Mouse (Mus musculus) thymus, postnatal 25 days (tissue): Measurements from ENCODE around the gene Gnpnat1.

ENCODE experiments used
- DNase-seq: peaks from one replicate; pipeline ENCODE4 v3.0.0; 2022

Gene Gnpnat1

GRCm38 (mm10) chr14:45399836-45400235 lies 4.9 kb downstream of the Gnpnat1 start:
- no peak for DNase-seq

DNA sequence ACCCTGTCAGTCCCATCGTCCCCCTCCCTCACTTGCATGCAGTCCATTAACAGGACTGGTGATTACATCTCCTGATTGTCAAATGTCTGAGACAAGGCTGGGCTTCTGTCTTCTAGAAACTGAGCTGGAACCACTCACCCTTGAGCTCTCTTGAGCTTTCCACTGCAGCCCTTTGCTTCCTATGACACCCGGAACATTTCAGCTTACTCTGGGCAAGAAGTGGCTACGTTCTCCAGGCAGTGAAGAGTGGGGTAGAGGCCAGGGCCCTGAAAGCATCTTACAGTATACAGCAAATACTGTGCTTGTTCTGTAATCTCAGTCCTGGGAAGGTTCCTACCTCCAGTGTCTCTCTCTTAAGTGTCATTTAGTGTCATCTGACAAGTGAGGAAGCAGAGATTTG lies 15.5 kb downstream of the Gnpnat1 start:
- DNase-seq, result no peak

- peak; percentile 82 for DNase-seq
Observed at GRCm38 (mm10) chr14:45388345-45389181, 16.1 kb downstream of the Gnpnat1 start.

- DNase-seq, result no peak
Observed at GRCm38 (mm10) chr14:45387480-45387879, 17.2 kb downstream of the Gnpnat1 start.

- no peak for DNase-seq
Observed at GRCm38 (mm10) chr14:45385596-45385995, 19.1 kb downstream of the Gnpnat1 start.

GRCm38 (mm10) chr14:45382912-45383311 lies 21.8 kb downstream of the Gnpnat1 start:
- DNase-seq, result no peak

DNA sequence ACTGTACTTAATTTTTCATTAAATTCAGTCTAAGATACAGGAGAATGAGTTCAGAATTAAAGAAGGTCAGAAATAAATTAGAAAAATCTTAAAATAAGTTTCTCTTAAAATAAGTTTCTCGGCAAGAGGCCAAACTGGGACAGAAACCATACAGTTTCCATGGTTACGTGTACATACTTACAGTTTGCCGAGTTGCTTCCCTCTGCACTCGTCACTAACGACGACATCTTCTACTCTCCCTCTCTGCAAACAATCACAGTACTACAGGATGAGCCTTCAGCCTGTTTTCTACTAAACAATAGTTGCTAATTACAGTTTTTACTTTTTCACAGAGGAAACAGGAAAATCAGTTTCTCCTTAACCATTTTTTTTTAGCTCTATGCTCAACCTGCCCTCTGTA lies 24.0 kb downstream of the Gnpnat1 start:
- DNase-seq, result no peak

GRCm38 (mm10) chr14:45378771-45379170 lies 25.9 kb downstream of the Gnpnat1 start:
- no peak for DNase-seq

DNA sequence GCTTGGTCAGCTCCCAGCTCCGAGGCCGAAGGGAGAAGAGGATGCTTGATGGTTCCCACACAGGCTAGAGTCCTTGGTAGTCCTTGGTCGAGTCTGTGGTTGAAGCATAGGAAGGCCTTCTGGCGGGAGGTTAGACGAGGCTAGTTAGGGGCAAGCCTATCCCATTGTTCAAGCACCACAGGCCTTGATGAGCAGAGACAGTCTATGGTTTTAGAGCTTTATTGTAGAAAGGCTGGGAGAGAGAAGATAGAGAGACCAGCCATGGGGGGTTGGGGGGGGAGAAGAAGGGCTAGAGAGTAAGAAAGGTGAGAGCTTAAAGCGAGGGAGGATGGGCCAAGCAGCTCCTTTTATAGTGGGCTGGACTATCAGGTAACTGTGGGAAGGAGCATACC lies 39.5 kb downstream of the Gnpnat1 start:
- no peak for DNase-seq

DNA sequence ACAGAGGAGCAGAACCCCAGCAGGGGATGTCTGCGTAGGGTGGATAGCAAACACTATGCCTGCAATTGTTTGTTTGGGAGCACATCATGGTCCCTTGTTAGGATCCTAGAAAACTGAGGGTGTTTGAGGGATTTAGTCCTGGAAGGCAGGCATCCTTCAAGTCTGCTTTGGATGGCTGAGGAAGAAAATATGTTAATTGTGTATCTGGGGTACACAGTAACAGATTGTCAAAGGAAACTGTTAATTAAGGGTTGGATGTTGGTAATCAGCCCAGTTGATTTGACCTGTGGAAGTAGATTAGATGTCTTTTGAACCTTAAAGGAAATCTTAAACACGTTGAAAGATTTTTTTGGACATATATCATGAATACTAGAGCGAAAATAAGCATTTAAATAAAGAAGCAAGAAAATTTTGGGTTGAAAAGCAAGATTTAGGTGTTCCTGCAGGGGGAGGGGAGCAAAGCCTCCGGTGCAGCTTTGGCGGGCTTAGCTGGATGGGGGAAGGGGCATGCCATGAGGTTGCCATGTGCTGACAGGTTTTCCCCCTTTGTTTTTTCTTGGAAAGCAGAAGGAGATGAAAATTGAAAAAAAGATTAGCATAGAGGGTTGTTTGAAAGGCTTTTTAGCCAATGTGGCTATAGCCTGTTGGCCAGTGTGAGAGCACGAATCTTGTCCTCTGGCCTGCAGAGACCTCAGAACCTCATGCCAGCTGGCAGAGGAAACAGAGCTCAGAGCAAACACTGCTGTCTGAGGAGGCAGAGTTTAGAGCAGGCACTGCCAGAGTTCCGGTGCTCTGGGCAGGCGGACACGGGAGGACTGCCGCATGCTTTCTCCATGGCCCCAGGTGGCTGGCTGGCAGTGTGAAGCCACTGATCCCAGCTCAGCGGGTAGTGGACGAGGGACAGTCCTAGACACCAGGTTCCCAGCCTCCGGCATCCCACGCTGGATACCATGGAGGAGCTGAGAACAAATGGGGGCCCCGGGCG lies 40.2 kb downstream of the Gnpnat1 start:
- no peak for DNase-seq

GRCm38 (mm10) chr14:45350931-45351859 lies 53.5 kb downstream of the Gnpnat1 start, which contains the start of gene Styx:
Styx (plus strand) TSS chr14:45351093.
- peak; percentile 97 for DNase-seq

DNA sequence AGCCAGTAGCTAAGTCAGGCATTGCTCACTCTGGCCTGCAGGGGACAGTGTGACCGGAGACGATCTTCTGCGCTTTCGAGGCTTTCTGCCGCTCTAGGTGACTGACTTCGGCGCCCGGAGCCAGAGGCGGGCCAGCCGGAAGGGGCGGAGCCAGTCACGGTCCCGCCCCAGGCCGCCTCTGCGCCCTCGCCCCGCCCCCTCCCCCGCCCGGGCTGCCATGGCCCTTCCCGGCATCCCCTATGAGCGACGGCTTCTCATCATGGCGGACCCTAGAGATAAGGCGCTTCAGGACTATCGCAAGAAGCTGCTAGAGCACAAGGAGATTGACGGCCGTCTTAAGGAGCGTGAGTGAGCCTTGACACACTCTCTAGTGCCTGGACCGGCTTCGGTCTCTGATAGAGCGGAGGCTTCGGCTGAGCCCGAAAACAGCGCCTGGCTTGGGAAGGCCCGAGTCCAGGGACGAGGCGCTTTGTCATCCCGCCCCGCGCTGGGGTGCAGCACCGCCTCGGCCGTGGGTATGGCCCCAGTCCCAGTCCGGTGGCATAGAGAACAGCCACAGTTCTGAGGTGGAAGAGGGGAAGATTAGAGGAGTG lies 75.0 kb downstream of the Gnpnat1 start, which contains the start of gene Psmc6:
Gene Psmc6 (plus strand): TSS at position 200 of the 593 bp plus-strand sequence.
- peak; percentile 92 for DNase-seq

DNA sequence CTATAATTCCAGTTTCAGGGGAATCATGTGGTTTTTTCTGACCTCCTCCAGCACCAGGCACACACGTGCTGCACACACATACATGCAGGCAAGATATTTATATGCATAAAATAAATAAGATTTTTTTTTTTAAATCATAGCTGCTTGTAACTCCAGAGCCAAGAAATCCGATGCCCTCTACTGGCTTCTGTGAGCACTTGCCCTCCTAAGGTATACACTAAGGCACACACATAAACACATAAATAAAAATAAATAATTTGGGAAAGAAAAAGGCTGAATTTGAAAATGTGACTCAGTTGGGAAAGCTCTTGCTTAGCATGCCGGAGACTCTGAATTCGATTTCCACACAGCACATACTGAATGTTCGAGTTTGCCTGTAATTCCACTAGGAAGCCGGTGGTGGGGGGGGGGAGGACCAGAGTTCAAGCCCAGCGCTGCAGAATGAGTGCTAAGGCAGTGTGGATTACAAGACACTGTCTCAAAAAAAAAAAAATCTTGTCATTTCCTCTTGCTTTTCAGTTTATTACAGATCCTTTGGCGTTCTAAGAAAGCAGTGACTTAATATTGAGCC lies 75.6 kb downstream of the Gnpnat1 start:
- DNase-seq, result no peak

DNA sequence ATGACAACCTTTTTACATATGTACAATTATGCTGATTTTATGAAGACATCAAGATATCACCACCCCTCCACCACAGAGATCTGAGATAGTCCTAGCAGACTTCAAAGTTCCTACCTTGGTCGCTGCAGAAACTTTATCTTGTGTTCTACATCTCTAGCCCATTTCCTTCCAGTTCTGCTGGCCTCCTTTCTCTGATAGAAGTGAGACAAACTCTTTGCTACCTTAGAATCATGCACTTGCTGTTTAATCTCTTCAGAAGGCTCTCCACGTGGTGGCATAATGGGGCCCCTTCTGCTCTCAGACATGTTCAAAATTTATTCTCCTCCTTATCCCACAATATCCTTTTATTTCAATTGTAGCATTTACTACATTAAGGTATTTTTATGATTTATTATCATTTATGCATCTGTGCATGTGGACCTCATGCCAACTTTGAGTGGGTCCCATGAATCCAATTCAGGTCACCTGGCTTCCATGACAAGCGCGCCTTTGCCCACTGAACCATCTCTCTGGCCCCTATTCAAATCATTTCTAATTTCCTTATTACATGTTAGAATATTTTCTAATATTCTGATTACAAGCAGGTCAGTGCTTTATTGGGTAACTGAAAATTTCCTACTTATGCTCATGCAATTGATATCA lies 76.5 kb downstream of the Gnpnat1 start:
- no peak for DNase-seq
